Mouse (Mus musculus) kidney, adult 2 months (tissue): ENCODE data around the gene Olfr303. TPM values are rescaled to one million over a fixed set of nuclear protein-coding genes. Genes with fewer than 3 reads are reported as not detected.
"Not testable (repeated sequence)": the region's sequence is repeated elsewhere in the genome, so short reads cannot be mapped to it uniquely, and the experiment has no call there.

Experiments
- DNase-seq: peaks from one replicate; pipeline ENCODE4 v3.0.0; 2021
- H3K27ac ChIP-seq: fragments of 200-500 bp; 2 replicates; pipeline ENCODE4 v1.5.1; 2012; ENCODE audit warnings: low read depth, low read length, control low read depth, inconsistent platforms; ENCODE audit not compliant: insufficient read depth
- H3K27me3 ChIP-seq: fragments of 200-500 bp; replicated peaks from 2 replicates; pipeline ENCODE4 v1.6.1; 2012; ENCODE audit warnings: mild to moderate bottlenecking, moderate library complexity, low read length, inconsistent platforms; ENCODE audit not compliant: control insufficient read depth, insufficient read depth
- H3K36me3 ChIP-seq: fragments of 200-500 bp; 2 replicates; pipeline ENCODE4 v1.6.1; 2012; ENCODE audit warnings: mild to moderate bottlenecking, moderate library complexity, low read length, inconsistent platforms; ENCODE audit not compliant: control insufficient read depth, insufficient read depth
- H3K4me1 ChIP-seq: fragments of 200-500 bp; 2 replicates; pipeline ENCODE4 v1.6.1; 2011; ENCODE audit warnings: low read length; ENCODE audit not compliant: control insufficient read depth, insufficient read depth
- H3K4me3 ChIP-seq: fragments of 200-500 bp; 2 replicates; pipeline ENCODE4 v1.5.1; 2011; ENCODE audit warnings: mild to moderate bottlenecking, low read depth, low read length, control low read depth; ENCODE audit not compliant: insufficient read depth
- CTCF ChIP-seq: fragments of 200-500 bp; conservative IDR thresholded peaks from 2 replicates; pipeline ENCODE4 v1.5.1; 2011; ENCODE audit warnings: low read depth, mild to moderate bottlenecking, control low read depth, low read length, moderate library complexity, mixed read lengths; ENCODE audit not compliant: insufficient read depth, insufficient read length
- POLR2A ChIP-seq: fragments of 200-500 bp; IDR thresholded peaks from one replicate; pipeline ENCODE4 v1.6.1; 2011; ENCODE audit warnings: low read depth, low read length, control low read depth
- WGBS: fragments of 180-500 bp; shearing (Covaris S2); methylation state at CpG from one replicate; pipeline ENCODE4 v1.1.7; 2018; 5-methylcytosine and 5-hydroxymethylcytosine counted together
- polyA plus RNA-seq: library from polyadenylated mRNA; depleted of rRNA; stranded (reverse); fragments of >200 nt; gene quantifications from 2 replicates; pipeline ENCODE4 v1.2.3, GENCODE M21; 2012; rRNA removed

The Olfr303 gene
- not detected in 2 replicates for polyA plus RNA-seq

DNA sequence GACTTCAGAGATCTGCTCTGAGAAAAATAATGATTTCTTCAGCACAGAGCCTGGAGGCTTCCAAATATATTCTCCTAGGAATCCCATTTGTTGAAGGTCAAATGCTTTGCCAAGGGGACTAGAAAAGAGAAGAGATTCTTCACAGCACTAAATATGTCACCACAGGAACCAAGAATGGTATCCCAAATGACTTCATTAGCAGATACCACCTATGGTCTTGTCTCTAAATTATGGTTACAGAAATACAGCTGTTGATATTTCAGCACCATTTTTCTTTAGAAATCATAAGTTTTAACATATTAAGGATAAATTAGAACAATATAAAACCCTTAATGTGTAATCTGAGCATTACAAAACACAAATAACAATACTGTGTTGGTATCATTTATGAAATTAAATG is at the start of gene Olfr303:
Gene Olfr303 (minus strand): TSS at position 101 of the 400 bp plus-strand sequence.
- TF ChIP-seq POLR2A = no peak
- TF ChIP-seq CTCF = no peak
- no peaks in the 10 kb centered on the region for H3K4me1 ChIP-seq
- H3K27me3 ChIP-seq = no peaks in the 10 kb centered on the region
- H3K36me3 ChIP-seq = no peaks in the 10 kb centered on the region
- no peak within 1 kb of the TSS for H3K27ac ChIP-seq
- H3K4me3 ChIP-seq = no peak within 1 kb of the TSS
- DNase-seq = no peak

GRCm38 (mm10) chr7:86403546-86403945 is 6.0 kb upstream of the Olfr303 start, which contains the start of gene Olfr301:
Gene Olfr301 (plus strand): TSS chr7:86403846.
- Histone ChIP-seq H3K27me3 (no peaks in the 10 kb centered on the region), H3K27ac (no peak within 1 kb of the TSS), H3K36me3 (no peaks in the 10 kb centered on the region), H3K4me3 (no peak within 1 kb of the TSS), H3K4me1 (no peaks in the 10 kb centered on the region)
- 76% methylated on average over 2 of the region's 2 CpGs for WGBS
- no peak for DNase-seq
- TF ChIP-seq POLR2A = no peak
- no peak for TF ChIP-seq CTCF

DNA sequence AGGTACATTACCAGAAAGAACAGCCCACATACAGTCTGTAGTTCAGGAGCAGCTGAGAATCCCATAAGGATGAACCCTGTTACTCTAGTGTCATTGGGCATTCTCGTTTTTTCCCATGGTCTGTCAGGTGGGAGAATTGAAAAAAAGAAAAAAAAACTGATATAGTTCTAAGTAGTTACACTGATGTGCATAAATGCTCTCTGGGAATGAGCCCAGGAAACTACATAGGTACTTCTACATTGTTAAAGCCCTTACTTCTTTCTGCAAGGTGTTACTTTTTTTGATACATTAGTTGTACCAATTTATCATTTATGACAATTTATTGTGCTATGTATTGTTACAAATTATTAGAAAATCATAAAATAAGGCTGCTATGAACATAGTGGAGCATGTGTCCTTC is 11.0 kb downstream of the Olfr303 start, which contains the start of gene Olfr304:
Gene Olfr304 (minus strand): TSS at position 101 of the 400 bp plus-strand sequence.
- H3K4me3 ChIP-seq = no peak within 1 kb of the TSS
- WGBS = 59% methylated on average over 1 of the region's 1 CpGs
- H3K4me1 ChIP-seq = no peaks in the 10 kb centered on the region
- H3K27ac ChIP-seq = no peak within 1 kb of the TSS
- H3K36me3 ChIP-seq = no peaks in the 10 kb centered on the region
- H3K27me3 ChIP-seq = no peaks in the 10 kb centered on the region
- DNase-seq = no peak
- TF ChIP-seq POLR2A = no peak
- no peak for TF ChIP-seq CTCF

GRCm38 (mm10) chr7:86385769-86386168 is 11.8 kb downstream of the Olfr303 start:
- H3K4me1 ChIP-seq = no peaks in the 10 kb centered on the region
- no peak for DNase-seq
- H3K27ac ChIP-seq = no peak overlapping the region
- no peak overlapping the region for H3K4me3 ChIP-seq
- WGBS = 54% methylated on average over 3 of the region's 3 CpGs
- no peaks in the 10 kb centered on the region for H3K27me3 ChIP-seq
- no peaks in the 10 kb centered on the region for H3K36me3 ChIP-seq
- no peak for TF ChIP-seq CTCF
- TF ChIP-seq POLR2A = no peak

GRCm38 (mm10) chr7:86366828-86367227 is 30.8 kb downstream of the Olfr303 start, which contains the start of gene Olfr305:
Gene Olfr305 (minus strand): TSS chr7:86366928.
- no peaks in the 10 kb centered on the region for H3K36me3 ChIP-seq
- TF ChIP-seq POLR2A (no peak), CTCF (no peak)
- no peak for DNase-seq
- H3K4me1 ChIP-seq = no peaks in the 10 kb centered on the region
- H3K27ac ChIP-seq = no peak within 1 kb of the TSS
- WGBS = 71% methylated on average over 1 of the region's 1 CpGs
- no peaks in the 10 kb centered on the region for H3K27me3 ChIP-seq
- no peak within 1 kb of the TSS for H3K4me3 ChIP-seq

GRCm38 (mm10) chr7:86346296-86346695 is 51.3 kb downstream of the Olfr303 start:
- WGBS = 82% methylated on average over 9 of the region's 9 CpGs
- H3K36me3 ChIP-seq, H3K27me3 ChIP-seq, H3K4me1 ChIP-seq, DNase-seq, H3K27ac ChIP-seq, H3K4me3 ChIP-seq: not testable (repeated sequence)

- Histone ChIP-seq H3K36me3 (no peaks in the 10 kb centered on the region), H3K27me3 (no peaks in the 10 kb centered on the region), H3K4me3 (no peak overlapping the region), H3K4me1 (no peaks in the 10 kb centered on the region), H3K27ac (no peak overlapping the region)
- TF ChIP-seq CTCF = no peak
- TF ChIP-seq POLR2A = no peak
- DNase-seq = no peak
- WGBS = 65% methylated on average over 3 of the region's 3 CpGs
These were observed 53.3 kb downstream of the Olfr303 start for GRCm38 (mm10) chr7:86344253-86344652.
